Mouse (Mus musculus) megakaryocyte, embryonic 14.5 days (primary cell): ENCODE measurements at regions not wholly inside any gene's neighbourhood (a gene's known extent, or its start where the extent isn't known, plus 50 kb on each side); places are given as distances from the start of the nearest gene placed in this dataset.

ENCODE experiments used
- FLI1 ChIP-seq: IDR thresholded peaks from 2 replicates; pipeline ENCODE4 v1.6.1; 2012; ENCODE audit warnings: low read length, inconsistent platforms, mixed read lengths
- GATA1 ChIP-seq: IDR thresholded peaks from 3 replicates; pipeline ENCODE4 v1.6.1; 2012; ENCODE audit warnings: mixed read lengths, low read length, inconsistent platforms, borderline replicate concordance

DNA sequence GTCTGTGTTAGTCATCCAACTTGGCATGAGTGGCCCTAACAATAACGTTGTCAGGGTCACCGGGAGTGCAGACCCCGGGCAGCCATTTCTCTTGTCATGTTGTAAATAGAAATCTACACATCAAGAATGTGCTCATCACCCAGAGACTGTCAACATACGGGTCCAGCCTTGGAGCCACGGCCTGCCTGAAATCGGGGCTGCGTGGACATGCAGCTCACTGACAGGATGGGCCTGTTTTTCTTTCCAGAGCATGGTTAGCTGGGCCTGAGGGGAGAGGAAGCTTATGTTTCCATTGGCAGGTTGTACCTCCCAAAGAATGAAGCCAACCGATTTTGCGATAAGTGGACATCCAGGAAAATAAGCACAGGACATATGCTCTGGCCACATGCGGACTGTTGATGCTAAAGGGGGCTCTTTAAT lies 101.1 kb downstream of the Spata18 start:
- no peak for TF ChIP-seq GATA1
- no peak for TF ChIP-seq FLI1
